Mouse (Mus musculus) spleen, adult 18-20 months (tissue): ENCODE measurements around the gene Sfxn5.
A peak's percentile ranks its signal among the peaks of the same experiment; 100 is the strongest.

Source experiments
- DNase-seq, 2 experiments: peaks; one replicate each; pipeline ENCODE4 v3.0.0; 2022; ENCODE audit warnings: mixed read lengths in 2 of 2

Gene Sfxn5

DNA sequence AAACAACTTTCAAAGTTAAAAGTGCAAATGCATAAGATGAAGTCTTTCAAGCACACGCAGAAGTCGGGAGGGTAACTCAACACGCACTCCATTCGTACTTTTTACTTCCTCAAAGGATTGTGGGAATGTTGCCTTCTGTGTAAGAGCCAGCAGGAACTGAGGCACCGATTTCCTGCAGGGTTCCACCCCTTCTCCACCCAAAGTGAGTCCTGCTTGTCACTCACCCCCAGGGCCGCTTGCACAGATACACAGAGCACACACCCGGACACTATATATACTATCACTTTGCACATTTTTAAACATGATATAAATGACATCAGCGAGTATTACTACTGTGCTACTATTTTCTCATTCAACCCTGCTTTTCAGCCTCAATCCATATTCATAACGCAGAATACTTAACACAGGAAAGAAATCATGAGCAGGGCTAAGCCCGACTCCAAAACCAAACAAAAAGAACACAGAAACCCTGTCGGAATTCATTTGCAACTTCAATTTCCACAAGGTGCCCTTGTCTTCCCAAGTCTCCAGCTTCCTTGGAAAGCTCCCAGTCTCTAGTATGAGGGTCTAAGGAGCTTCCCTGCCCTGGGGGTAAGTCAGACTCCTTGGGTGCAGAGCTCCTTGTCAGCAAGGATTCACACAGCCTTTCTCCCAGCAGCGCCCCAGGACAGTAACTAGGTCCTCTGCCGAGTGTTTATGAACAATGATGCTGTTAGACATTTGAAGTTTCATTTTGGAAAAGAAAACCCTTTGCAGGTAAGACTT lies 46.8 kb downstream of the Sfxn5 start:
- no peak for DNase-seq

DNA sequence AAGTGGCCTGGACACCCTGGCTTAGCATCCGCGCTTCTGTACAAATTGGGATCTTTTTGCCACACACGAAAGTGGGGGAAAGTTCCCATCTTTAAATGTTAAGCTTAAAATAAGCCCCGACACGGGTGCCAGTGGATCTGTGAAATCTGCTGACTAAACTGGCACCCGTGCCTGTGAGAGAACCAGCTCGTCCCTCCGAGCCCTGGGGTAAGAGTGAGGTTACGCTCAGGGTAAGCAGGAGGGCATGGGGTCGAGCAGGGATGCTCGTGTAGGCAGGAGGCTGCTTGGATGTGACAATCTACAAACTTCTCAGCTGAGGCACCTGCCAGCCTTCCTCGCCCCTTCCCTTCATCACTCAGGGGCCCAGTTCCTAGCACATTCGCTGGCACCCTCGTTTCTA lies 52.4 kb downstream of the Sfxn5 start:
- DNase-seq = no peak

DNA sequence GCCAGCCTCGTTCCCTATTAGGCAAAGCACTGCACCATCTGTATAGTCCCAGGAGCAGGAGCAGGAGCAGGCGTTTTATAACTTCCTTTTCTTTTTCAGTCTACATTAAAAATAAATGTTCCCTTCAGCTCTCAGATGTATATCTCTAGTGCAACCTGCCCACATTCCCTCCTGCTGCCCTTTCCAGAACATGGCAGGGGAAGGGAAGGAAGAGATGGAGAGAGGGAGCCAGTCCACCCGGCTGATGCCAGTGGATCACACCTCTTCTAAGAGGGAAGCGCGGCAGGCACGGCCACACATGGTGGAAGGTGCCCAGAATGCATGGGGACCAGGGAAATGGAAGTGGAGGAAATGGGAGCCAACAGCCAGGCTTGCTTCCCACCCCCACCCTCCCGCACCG lies 56.7 kb downstream of the Sfxn5 start:
- DNase-seq = no peak

DNA sequence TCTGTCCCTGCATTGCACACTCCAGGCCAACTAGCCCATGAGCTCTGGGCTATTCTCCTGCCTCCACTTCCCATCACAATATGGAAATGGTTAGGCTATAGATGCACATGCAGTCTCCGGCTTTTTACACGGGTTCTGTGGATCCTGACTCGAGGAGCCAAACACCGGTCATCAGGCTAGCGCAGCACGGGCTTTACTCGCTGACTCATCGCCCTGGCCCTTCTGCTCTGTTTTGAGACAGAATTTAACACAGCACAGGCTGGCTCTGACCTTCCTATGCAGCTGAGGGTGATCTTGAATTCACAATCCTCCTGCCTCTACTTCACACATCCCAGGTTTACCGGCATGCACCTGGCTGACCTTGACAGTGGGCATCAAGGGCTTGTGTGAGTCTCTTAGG lies 60.8 kb downstream of the Sfxn5 start:
- DNase-seq = no peak

DNA sequence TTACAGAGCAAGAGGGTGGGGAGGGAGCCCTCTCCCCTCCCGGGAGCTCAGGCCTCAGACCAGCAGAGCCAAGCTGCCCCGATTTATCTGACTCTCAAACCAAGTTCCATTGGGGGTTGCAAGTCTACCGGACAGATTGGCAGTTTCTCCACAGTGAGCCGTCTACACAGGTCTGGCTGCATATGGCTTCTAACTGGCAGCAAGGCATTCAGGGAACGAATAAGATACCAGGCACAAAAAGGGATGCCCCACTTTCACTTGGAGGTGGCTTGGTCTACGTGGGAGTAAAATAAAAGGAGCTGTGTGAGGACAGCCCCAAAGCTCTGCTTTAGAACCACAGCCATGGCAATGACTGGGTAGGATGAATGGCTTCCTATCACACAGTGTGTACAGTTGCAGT lies 67.2 kb downstream of the Sfxn5 start:
- no peak for DNase-seq

DNA sequence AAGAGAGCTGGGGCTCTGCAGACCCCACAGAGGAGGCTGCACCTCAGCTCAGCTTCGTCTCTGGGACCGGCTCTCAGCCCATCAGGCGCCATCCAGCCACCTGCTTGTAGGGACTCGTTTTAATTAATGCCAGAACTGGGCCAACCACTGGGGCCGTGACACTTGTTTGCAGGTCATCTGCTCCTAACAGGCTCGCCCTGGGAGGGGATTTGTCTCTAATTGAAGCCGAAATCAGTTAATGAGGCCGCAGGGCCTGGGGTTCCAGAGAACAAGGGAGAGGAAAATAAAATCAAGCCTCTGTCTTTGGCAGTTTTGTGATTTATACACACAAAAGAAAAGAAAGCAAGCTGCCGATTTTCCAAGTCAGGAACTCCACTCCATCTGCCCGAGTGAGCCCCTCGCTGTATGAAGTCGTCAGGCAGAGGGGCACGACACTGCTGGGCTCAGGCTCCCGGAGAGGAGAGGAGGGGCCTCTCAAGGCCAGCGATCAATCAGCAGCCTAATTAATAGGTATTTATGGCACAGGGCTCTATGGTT lies 68.2 kb downstream of the Sfxn5 start:
- DNase-seq = no peak

DNA sequence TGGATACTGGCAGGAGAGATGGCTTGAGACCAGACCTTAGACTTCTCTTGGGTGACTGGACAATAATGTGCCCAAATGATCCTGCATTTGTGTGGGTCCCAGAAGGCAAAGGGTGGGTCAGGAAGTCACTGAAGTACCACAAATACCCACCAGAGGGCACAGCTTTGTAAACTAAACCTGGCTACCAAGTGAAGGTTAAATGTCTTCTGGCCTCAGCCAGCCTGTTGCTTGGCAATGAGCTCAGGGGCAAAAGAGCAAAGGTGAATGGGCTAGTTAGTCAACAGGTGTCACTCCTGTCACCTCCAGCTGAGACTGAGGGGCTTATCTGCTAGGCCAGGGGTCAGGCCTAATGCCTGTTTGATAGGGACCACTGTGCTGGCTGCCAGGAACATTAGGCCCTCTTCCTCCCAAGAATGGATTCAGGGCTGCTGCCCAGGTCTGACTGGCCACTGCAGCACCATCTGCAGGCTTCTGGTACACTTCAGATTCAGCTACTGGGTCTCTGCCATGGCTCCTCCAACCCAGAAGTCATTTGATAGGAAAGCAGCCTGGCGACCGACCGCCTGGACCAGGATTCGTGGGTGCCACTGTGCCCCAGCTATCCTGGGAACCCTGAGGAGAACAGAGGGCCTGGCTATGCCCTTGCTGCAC lies 70.2 kb downstream of the Sfxn5 start:
- DNase-seq = peak in 1 of 2 experiments; percentile 57

DNA sequence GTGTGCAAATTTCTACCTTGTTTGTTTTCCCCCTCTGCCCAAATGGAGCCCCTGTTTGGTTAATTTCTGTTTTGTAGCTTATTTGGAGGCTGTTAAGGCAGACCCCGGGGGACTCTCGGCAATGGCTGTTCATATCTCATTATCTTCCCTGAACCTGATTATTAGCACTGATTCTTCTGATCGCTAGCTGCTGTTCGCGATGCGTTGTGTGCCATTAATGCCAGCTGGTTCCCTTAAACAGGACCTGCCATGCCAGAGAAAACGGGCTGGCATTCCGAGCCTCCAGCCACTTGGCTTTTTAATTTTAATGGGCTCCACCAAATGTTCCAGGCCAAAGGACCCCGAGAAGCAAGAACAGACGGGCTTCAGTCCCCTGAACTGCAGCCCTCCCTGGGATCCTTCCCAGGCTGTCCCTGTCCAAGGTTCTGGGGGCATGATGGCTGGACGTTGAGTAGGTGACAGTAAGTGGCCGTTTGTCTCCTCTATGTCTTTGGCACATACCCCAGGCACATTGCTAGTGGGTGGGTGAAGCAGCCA lies 74.1 kb downstream of the Sfxn5 start:
- no peak for DNase-seq

DNA sequence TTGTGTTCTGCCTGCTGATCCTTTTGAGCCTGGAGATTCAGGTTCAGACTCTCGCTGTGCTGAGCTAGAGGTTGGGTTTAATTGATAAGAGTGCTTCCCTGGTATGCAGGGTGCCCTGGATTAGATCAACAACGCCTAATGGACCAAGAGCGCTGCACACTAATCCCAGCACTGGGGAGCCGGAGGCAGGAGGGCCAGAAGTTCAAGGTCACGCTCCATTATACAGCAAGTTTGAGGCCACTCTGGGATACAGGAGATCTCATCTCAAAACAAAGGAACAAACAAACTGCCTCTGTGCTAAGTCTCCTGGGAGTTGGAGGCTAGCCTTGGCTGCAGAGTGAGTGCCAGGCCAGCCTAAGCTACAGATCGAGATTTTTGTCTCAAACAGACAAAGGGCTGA lies 77.6 kb downstream of the Sfxn5 start:
- DNase-seq = no peak

DNA sequence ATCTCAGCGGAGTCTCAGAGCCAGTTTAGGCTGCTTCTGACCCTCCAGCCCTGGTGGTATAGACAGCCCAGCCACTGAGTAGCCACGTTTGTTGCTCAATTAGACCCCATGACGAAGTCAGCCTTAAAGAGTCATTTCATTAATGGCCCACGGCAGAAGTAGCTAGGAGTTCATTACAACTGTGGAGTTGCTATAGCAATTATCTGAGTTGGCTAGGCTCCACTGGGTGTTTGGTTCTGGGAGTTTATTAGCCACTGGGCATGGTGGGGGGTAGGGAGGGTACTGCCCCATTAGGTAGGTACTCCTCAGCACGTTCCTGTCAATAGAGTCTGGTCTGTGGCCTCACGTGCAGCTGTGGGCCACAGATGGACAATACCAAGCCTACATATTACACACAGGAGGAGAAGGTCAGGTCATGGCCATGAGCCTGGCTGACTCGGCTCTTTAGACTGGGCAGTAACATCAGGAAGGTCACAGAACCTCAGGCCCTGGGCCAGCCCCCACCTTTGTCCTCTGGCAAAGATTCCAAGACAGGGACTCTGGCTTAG lies 79.2 kb downstream of the Sfxn5 start:
- DNase-seq = no peak

DNA sequence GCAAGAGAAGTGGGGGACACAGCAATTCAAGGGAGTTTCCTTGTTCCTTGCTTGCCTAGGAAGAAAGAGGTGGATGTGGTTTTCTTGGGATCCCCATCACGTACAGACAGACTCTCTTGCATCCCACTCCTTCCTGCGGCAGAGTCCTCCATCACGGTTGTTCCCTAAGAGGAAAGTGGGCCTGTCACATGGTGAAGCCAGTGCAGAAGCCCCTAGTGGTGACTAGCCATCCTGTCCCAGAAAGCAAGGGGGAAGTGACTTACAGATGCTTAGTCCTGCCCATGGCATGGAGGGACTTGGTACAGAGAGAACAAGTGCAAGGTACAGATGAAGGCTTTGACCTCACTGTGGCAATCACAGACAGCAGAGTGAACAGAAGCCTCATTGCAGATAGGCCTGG lies 79.9 kb downstream of the Sfxn5 start:
- DNase-seq = no peak

DNA sequence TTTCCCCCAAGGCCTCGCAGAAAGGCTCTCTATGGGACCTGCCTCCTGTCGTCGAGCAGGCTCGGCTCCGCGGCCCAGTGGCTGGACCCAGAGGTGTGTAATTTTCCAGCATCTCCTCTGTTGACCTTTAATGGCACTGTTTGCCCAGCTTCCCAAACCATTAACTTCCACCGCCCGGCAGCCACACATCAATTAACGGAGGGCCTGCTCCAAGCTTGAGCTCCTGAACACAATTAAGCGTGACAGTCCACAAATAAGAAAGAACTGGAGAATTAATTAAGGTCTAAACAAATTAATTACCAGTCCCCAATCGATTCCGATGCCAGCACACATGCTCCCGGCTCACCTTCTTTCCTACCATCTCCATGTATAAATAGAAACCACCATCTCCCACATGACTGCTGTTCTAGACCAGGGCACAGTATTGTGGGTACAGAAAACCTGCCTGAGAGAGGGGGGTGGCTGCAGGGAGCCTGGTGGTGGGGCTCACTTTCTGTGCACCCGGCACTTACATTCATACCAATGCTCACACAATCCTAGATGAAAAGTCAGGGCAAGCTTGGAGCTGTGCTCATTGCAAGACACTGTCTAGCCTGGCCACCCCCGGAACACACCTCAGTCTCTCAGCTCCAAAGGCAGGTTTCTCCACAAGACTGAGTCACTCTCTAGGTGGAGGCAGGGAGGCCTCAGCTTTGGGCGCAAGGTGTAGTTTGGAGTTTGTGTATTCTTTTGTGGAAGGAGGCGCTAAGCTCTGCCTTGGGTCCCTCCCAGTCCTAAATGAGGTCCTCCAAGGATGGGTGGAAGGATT lies 80.8 kb downstream of the Sfxn5 start:
- no peak for DNase-seq

DNA sequence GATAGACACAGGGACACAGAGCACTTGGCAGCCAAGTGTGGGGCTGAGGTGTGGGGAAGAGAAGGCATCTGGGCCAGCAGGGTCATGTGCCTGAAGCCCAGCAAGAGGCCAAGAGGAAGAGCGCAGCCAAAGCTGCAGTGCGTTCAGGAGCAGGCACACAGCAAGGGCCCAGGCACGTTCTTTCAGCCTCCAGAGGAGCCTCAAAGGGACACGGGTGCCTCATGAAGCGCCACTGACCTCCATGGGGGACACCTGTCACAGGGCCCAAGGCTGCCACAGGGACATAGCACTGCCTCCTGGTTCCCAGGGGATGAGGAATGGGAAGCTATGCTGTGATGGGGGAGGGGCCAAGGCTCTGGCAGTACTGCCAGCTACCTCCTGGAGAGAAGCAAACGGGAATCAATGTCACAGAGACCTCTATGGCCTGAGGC lies 82.4 kb downstream of the Sfxn5 start:
- no peak for DNase-seq

DNA sequence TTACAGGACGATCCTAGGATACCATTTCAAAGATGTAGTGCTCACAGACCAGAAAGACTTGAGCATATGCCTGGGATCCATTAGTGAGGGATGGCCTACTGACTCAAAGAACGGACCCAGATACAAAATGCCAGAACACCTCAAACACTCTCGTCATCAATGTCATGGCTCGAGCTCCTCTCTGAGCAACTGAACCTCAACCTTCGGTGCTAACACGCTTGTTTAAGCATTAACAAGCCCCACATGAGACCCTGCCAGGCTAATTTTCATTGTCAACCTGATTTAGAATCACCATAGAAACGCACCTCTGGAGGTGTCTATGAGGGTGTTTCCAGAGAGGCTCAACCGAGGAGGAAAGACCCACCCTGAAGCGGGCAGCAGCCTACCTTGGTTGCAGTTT lies 83.4 kb downstream of the Sfxn5 start:
- no peak for DNase-seq

DNA sequence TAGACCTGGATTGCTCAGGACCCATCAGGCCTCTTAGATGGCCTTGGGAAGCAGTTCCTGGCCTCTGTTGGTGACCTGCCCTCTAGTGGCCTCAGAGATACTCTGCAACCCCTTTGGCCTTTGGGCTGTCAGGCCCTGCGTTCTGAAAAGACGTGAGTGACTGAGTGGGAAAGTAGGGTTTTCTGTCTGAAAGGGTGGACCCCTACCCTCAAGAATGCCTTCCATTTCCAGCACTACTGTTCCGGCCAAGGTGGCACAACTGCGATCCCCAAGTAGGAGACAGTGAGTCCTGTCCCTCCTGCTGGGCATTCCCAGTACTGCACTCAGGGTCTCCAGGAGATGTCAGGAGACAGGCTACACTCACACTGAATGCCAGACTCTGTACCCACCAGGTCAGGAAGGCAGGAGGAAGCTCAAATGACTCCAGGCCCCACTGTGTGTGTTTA lies 94.2 kb downstream of the Sfxn5 start:
- DNase-seq = peak in 1 of 2 experiments; percentile 49

DNA sequence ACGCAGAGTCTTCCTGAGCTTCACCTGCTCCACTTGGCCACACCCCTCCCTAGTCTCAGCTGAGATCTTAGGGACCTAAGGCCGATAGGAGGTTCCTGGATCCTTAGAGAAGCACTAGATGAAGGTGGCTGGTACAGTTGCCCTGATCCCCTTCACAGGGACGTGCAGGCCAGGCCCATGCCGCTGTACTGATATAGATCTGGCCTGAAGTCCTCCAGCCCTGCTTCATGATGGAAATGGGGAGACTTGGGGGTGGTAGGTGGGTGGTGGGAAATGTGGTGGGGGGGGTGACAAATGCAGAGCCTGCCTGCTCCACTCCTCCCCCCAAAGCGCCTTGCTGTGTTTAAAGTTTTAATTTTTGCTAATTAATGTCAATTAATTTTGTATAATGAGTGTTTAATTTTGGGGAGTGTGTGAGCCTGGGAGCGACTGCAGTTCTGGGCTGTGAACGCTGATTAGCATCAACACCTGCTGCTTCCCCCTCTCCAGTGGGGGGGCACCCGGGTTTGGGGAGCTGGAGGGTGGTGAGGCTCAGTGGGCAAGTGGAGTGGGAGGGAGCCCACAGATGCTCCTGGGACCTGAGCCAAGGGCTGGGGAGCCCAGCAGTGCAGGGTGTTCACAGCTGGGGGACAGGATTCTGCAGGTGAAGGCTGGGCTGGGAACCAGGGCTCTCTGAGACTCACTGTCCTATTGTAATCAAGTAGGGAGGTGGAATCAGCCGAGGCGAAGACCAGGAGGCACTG lies 95.5 kb downstream of the Sfxn5 start:
- DNase-seq = no peak

DNA sequence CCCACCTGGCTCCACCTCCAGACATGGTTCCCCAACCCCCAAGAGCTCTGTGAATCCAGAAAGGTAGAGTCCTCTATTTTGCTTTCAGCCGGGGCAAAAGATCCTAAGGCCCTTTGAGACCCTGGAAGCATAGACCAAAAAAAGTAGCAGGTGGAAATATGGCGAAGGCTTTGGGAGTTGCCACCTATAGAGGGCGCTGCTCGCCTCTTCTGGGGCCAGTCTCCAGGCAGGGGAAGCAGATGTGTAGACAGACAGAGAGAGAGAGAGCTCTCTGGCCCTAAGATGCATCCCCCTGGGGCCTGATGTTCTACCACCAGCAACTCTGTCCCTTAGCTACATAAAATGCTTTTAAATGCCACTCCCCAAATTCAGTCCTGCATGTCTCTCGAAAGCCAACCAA lies 96.2 kb downstream of the Sfxn5 start:
- peak in 1 of 2 experiments; percentile 17 for DNase-seq

DNA sequence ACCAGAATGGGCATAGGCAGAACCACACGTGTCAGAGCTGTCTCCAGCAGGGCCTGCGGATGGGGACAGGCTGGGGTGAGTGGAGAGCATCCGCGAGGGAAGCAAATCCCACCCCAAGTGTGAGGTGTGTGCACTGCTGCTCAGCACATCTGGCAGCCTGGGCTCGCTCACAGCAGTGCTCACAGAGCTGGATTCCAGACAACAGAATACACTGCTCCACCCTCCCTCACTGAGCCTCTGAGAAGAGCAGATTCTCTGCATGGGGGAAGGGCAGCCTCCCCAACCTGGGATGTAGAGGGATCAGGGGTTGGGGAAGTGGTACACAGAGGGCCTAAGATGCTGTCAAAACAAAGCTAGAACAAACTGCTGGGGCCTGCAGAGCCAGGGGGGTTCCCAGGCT lies 98.4 kb downstream of the Sfxn5 start:
- DNase-seq = no peak

DNA sequence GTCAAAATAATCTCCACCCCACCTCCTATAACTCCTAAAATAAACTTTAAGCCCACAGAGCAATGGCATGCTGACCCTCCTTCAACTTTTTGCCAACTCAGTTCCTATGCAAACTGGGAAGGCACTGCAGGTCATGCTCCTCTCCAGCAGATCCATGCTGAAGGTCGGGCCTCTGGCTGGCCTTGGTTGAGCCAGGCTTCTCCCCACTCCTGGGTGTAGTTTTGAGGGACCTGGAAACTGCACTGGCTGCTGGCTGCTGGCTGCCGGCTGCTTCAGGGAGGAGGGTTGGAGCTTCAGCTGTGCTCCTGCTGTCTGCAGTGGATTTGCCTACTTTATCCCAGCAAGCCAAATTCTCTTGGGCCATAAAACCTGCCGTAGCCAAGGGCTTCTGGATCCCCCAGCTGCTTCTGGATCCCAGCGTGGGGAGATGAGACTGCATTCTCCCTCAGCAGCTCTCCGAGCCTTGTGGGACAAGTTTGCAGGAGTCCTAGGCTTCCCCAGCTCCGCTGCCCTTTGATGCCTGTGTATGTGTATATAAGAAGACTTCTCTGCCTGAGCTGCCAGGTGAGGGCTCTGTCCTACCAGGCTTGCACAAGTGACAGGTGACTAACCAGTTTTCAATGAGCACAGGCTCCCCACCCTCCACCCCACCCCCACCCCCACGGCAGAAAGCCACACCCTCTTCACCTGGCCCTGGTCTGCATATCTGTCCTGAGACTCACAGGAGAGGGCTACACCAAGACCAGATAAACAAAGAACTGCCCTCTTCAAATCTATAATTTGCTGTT lies 100.2 kb downstream of the Sfxn5 start:
- no peak for DNase-seq

DNA sequence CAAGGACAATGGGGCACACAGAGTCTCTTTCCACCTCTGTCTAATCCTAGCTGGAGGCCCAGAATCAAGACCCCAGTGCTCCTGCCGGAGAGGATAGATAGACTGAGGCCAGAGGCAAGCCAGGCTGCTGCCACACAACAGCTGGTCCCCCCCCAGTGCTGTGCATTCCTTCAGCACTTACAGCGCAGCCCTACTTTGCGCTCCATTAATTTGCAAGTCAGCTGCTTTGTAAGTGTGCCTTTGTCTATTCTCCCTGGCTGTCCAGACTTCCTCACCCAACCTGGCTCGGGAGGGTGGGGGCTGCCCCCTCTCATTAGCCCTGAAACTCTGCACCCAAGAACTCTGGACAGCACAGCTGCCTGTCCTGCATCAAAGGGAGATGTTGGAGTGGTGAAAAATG lies 101.2 kb downstream of the Sfxn5 start:
- no peak for DNase-seq

DNA sequence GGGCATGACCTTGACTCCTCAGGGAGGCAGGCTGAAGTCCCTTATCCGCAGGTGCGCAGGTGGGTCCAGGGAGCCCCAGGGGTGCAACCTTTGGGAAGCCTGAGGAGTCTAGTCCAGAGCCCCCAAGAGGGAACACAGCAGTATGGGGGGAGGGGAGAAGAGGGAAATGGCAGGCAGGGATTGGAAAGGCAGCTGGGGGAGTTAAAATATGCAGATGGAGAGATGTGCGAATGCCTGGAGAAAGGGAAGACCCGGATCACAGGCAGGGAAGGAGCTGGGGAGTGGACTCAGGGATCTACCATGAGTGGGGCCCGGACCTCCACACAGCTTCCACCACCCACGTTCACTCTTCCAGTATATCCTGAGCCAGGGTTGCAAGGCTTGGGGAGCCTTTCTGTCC lies 101.8 kb downstream of the Sfxn5 start:
- no peak for DNase-seq
